Mouse (Mus musculus) thymus, adult 2 months (tissue): ENCODE measurements around the gene Otud7a.
"Not testable (repeated sequence)": the region's sequence is repeated elsewhere in the genome, so short reads cannot be mapped to it uniquely, and the experiment has no call there.

ENCODE experiments used
- CTCF ChIP-seq: fragments of 200-500 bp; IDR thresholded peaks from 2 replicates; pipeline ENCODE4 v1.5.1; 2012; ENCODE audit warnings: mild to moderate bottlenecking, control low read depth, low read length, moderate library complexity, borderline replicate concordance; ENCODE audit not compliant: control insufficient read depth, poor library complexity, insufficient read depth; ENCODE audit errors: extremely low read depth
- POLR2A ChIP-seq: fragments of 200-500 bp; IDR thresholded peaks from 2 replicates; pipeline ENCODE4 v1.6.1; 2012; ENCODE audit warnings: mild to moderate bottlenecking, low read length, control low read depth, moderate library complexity; ENCODE audit not compliant: control insufficient read depth, poor library complexity, insufficient read depth; ENCODE audit errors: extremely low read depth

GRCm38 (mm10) chr7:63670911-63671310, 226.4 kb downstream of the Otud7a start:
- not testable (repeated sequence) for TF ChIP-seq CTCF, POLR2A
